Mouse (Mus musculus) left cerebral cortex, adult 11 months (tissue): ENCODE results near the gene Ssrp1.

Source experiments
- DNase-seq: peaks from one replicate; pipeline ENCODE4 v3.0.0; 2022; ENCODE audit warnings: low spot score

Ssrp1 gene

DNA sequence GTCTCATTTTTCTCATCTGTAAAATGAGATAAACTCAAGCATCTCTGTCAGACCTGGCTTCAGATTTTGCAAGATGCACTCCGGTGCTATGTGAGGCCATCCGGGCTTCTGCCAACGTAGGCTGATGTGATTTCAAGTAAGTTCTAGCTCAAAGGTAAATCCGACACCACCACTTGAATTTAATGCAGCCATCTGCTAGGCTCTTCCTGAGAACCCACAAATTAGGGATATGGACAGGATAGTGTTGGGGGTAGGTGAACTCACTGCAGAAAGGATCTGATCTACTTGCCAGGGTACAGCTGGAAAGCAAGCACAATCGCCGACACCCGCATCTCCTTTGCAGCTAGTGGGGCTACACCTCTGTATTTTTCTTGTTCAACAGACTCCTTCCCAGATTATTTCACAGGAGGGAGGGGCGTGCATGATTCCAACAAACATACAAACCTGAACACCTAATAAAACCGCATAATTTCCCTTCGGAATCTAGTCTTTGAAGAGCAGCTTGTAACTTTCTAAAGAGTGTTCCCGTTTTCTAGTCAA, 457 bp upstream of the Ssrp1 start:
- no peak for DNase-seq

DNA sequence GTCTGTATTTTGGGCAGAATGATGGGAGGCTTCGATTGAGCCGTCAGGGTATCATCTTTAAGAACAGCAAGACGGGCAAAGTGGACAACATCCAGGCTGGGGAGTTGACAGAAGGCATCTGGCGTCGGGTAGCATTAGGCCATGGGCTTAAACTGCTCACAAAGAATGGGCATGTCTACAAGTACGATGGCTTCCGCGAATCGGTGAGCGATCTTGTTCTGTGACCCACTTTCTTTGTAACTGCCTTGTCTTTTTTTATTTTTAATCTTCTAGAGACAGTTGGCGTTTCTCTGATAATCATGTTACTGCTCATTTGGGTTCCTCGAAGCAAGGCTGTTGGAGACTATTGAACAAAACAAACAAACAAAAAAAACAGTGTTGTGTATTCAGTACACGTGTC, 1.3 kb downstream of the Ssrp1 start:
- DNase-seq: no peak

DNA sequence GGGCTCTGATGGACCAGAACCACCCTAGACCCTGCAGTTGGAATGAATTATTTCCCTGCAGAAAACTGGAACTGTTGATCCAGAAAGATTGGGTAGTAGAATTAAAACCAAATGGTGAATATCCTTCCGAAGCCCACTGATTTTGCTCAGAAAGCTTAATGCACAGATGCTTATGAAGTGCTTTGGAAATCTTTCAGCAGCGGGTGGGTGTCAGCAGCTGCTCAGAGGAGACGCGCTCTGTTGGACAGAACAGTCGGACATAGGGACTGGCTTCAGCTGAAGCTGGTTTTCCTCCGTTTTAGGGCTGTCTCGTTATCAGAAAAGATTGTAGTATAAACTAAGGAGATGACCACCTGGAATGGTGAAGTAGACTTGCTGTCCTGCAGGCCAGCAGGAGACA, 6.6 kb downstream of the Ssrp1 start:
- no peak for DNase-seq

GRCm38 (mm10) chr2:85046222-85046621, 9.2 kb downstream of the Ssrp1 start:
- no peak for DNase-seq

DNA sequence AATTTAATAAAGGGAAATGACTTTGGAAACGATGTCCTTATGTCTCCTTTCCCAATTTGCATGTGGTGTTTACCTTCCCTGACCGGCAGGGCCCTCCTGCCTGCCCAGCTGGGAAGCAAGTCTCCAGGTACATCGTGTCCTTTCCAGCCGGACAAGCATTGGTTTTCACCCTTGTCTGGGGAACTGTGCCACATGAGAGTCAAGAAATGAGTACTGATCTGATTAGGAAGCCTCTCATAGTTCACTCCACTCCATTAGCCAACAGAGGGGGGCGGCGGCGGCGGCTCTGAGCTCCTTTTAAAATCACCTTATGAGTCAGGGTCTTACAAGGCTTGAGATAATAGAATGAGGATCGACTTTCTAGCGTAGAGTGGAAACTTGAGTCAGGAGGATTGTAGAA, 10.0 kb downstream of the Ssrp1 start:
- DNase-seq: no peak

DNA sequence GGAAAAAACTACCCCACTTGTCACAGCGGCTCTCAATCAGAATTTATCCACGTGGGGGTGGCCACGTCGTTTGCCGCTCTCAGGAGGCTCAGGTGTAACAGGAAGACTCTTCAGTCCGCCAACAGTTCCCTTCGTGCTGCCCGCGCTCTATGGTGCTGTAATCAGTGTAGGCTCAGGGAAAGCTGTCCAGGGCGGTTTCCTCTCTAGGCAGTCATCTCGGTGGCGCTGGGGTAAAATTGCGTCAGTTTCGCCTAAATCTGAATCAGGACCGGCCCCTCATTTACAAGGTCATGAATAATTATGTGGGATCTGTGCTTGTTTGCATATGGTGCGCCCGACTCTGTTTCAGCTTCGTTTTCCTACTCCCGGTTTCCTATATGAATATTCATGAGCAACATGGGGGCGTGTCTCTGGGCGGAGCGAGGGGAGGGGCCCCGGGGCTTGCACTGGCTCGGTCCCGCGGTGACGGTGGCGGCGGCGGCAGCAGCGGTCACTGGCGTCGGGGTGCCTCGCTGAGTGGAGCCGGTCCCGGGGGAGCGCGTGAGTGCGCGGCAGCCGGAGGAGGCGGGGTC, 10.6 kb downstream of the Ssrp1 start, which contains the start of gene Tnks1bp1:
Tnks1bp1 (plus strand) TSS at position 427 of the 572 bp plus-strand sequence.
- DNase-seq: peak; percentile 93

- no peak for DNase-seq
Measured at GRCm38 (mm10) chr2:85048168-85048751, 11.2 kb downstream of the Ssrp1 start.

GRCm38 (mm10) chr2:85049277-85049676, 12.2 kb downstream of the Ssrp1 start:
- DNase-seq: no peak

DNA sequence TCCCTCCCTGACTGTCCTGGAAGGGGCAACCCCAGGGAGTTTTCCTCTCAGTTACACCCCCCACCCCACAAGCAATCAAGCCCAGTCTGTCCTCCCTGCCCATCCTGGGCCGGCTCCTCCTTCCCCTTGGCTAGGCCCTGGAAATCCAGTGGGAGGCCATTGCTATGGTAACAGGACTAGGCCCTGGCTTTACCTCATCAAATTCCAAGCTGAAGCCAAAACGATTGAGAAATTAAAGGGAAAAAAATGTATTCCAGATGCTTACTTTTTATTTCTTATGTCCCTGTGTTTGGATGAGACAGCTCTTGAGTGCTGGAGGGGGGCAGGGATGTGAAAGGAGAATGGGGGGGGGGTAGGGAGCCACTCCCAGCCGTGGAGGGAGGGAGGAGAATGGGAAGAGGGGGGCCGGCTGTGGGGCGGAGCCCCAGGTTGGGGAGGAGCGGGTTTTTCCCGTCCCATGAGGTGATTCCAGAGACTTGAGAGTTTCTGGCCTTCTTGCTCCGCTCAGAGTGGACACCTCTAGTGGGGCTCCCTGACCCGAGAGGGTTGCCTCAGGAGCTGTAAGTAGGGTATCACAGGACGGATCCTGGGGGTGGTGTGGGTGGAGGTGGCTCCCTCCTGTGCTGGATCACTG, 13.1 kb downstream of the Ssrp1 start:
- DNase-seq: no peak

DNA sequence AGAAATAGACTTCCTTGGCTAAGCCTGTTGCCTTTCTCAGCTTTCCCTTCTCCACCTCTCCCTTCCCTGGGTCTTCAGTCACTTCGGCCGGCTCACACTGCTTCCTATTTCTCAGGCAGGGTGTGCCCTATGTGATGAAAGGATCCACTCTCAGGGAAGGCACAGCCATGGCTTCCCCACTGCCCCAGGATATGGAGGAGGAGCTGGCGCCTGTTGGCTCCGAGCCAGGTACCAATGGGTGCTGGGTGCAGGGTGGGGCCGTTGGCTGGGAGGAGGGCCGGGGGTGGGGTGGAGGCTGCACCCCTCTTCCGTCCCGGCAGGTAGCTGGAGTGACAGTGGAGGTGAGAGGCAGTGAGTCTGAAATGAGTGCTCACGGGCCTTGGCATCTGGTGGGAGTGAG, 13.7 kb downstream of the Ssrp1 start:
- no peak for DNase-seq

GRCm38 (mm10) chr2:85053192-85053816, 16.3 kb downstream of the Ssrp1 start:
- no peak for DNase-seq

DNA sequence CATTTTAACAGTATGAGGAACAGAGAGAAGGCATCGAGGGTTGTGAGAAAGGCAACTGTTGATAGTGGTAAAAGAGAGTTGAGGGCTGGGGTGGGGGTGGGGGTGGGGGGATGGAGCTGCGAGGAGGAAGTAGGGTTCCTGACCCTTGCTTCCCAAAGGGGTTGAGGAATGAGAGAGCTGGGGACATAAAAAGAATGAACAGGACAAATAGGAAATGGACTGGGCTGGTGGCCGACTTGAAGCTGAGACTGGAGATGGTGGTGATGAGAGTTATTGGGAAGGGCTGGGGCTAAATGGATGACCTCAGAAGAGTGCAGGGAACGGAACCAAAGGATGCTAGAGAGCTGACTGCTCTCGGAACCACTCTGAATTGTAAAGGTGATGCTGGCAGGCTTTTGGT, 19.7 kb downstream of the Ssrp1 start:
- DNase-seq: no peak

DNA sequence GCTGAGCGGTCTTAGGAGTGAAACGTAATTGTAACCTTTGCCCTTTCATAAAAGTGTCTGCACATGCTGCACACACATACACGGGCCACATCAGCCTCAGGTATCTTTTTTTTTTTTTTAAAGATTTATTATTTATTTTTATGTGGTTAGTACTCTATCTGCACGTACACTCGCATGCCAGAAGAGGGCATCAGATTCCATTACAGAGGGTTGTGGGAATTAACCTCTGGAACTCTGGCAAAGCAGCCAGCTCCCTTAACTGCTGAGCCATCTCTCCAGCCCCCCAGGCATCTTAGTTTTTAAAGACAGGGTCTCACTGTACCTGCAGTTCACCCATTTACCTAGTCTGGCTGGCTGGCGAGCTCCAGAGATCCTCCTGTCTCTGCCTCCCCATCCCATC, 22.6 kb downstream of the Ssrp1 start:
- no peak for DNase-seq

- DNase-seq: no peak
Measured at GRCm38 (mm10) chr2:85060591-85061060, 23.6 kb downstream of the Ssrp1 start.

DNA sequence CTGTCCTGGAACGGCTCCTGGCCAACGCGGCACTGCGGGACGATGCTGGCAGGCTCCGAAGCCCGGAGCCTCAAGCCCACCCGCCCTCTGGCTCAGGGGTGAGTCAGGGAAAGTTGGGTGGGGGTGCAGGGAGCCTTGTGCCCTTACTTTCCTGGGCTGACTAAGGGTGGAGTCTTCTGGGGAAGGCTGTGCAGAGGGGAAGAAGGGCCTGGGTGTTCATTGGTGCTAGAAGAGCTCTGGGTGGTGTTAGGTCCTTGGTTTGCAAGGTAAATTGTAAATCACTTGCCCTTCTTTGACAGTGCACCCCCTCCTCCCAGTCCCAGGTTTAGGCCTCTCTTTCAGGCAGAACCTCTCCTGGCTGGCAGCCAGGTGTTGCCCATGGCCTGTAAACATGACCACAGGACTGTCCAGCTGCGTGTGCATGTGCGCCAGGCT, 24.1 kb downstream of the Ssrp1 start:
- DNase-seq: no peak

GRCm38 (mm10) chr2:85065141-85065875, 28.3 kb downstream of the Ssrp1 start:
- DNase-seq: no peak

GRCm38 (mm10) chr2:85066937-85067336, 29.9 kb downstream of the Ssrp1 start:
- DNase-seq: no peak

DNA sequence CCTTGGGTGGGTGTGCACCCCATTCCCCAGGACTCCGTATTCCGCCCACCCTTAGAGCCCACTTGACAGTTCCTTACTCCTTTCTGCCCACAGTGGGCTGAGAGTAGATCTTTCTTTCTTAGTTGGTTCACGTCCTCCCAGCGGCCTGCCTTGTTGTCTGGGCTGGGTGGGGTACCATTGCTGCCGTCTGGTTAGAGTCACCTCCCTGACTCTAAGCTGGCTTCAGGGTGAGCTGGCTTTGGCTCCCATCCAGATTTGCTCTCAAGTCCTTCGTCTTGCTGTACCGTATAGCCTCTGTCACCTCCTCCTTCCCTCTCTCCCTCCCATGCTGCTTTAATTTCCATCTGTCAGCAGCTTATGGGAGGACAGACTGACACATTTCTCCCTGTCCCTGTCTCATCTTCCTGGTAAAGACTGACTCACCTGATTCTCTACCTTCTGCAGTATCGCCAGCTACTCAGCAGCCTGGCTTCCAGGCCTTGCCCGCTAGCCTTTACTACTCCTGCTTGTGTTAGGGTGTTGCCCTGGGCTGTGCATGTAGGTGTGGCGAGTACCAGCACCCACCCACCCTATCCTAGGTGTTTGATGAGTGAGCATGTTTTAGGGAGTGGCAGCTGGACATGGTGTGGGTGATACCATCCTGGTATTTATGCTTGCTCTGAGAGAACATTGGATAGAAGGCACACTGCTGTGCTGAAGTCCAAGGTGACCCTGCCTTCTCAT, 31.0 kb downstream of the Ssrp1 start:
- DNase-seq: no peak

- DNase-seq: no peak
Measured at GRCm38 (mm10) chr2:85068626-85069025, 31.6 kb downstream of the Ssrp1 start.

- no peak for DNase-seq
Measured at GRCm38 (mm10) chr2:85070086-85070485, 33.1 kb downstream of the Ssrp1 start.

- no peak for DNase-seq
Measured at GRCm38 (mm10) chr2:85071921-85072320, 34.9 kb downstream of the Ssrp1 start.
